Mouse (Mus musculus) brain, embryonic 14.5 days (tissue): ENCODE measurements around the gene Tmtc1.

Source experiments
- CTCF ChIP-seq: fragments of 200-500 bp; IDR thresholded peaks from 2 replicates; pipeline ENCODE4 v1.5.1; 2012; ENCODE audit warnings: inconsistent platforms, mild to moderate bottlenecking, moderate library complexity, borderline replicate concordance; ENCODE audit not compliant: insufficient read depth, insufficient read length; ENCODE audit errors: extremely low read depth
- POLR2A ChIP-seq: fragments of 200-500 bp; IDR thresholded peaks from 2 replicates; pipeline ENCODE4 v1.6.1; 2012; ENCODE audit warnings: mild to moderate bottlenecking, inconsistent platforms, borderline replicate concordance; ENCODE audit not compliant: poor library complexity, insufficient read depth, insufficient read length, severe bottlenecking; ENCODE audit errors: extremely low read depth

DNA sequence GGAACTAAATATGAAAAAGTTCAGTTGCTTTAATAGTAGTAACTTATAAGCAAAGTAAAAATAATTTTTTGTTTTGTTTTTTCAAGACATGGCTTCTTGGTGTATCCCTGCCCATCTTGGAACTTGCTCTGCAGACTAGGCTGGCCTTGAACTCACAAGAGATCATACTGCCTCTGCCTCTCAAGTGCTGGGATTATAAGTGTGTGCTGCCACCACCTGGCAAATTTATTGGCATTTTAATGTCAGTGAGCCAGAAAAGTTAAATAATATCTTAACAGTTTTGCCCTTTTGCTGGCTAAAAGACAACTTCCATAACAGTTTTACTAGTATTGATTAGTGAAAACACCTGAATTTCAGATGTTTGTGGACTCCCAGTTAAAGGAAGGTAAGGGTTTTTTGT, 88.0 kb downstream of the Tmtc1 start:
- TF ChIP-seq CTCF: no peak
- TF ChIP-seq POLR2A: no peak
